Mouse (Mus musculus) bone marrow, adult 2 months (tissue): ENCODE data around the gene Ccdc142. TPM values are rescaled to one million over a fixed set of nuclear protein-coding genes. Genes with fewer than 3 reads are reported as not detected.

ENCODE experiments used
- H3K27ac ChIP-seq: fragments of 200-500 bp; 2 replicates; pipeline ENCODE4 v1.5.1; 2012; ENCODE audit warnings: low read depth, mild to moderate bottlenecking, control low read depth, inconsistent platforms, low read length; ENCODE audit not compliant: control insufficient read depth, poor library complexity, insufficient read depth
- H3K4me1 ChIP-seq: fragments of 200-500 bp; 2 replicates; pipeline ENCODE4 v1.6.1; 2011; ENCODE audit warnings: low read length; ENCODE audit not compliant: control insufficient read depth, insufficient read depth
- H3K4me3 ChIP-seq: fragments of 200-500 bp; replicated peaks from 2 replicates; pipeline ENCODE3; 2011; ENCODE audit warnings: mild to moderate bottlenecking, low read depth, low read length, control low read depth; ENCODE audit not compliant: control insufficient read depth
- CTCF ChIP-seq: fragments of 200-500 bp; IDR thresholded peaks from 2 replicates; pipeline ENCODE4 v1.5.1; 2011; ENCODE audit warnings: low read length, control low read depth; ENCODE audit not compliant: control insufficient read depth, insufficient read depth
- POLR2A ChIP-seq: fragments of 200-500 bp; IDR thresholded peaks from 2 replicates; pipeline ENCODE4 v1.6.1; 2011; ENCODE audit warnings: low read depth, mild to moderate bottlenecking, control low read depth, low read length, borderline replicate concordance; ENCODE audit not compliant: control insufficient read depth
- WGBS: fragments of 180-500 bp; shearing (Covaris S2); methylation state at CpG from one replicate; pipeline ENCODE4 v1.1.7; 2018; 5-methylcytosine and 5-hydroxymethylcytosine counted together
- polyA plus RNA-seq: library from polyadenylated mRNA; stranded (reverse); fragments of >200 nt; gene quantifications from 2 replicates; pipeline ENCODE4 v1.2.4, GENCODE M21; 2011; ENCODE audit warnings: low replicate concordance; ENCODE audit not compliant: missing spikeins, insufficient read depth, insufficient read length

Ccdc142 gene
- polyA plus RNA-seq, 1 experiment, result 2.5 TPM

DNA sequence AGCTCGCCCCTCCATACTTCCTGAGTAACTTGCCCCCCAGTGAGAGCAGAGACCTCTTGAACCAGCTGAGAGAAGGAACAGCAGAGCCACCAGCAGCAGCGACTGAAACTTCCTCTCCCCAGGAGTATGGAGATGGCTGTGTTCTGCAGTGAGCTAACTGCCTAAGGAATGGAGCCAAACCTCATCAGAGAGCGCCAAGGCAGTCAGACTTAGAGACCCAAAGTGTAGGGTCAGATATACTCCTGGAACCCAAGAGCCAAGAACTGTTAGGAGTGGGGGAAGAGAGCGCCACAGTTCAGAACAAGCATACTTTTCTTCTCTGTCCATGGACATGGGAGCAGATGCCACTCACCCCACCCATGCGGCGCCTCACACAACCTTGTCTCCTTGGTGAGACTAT lies 35.0 kb upstream of the Ccdc142 start:
- TF ChIP-seq CTCF (no peak), POLR2A (no peak)
- Histone ChIP-seq H3K4me1 (no peaks in the 10 kb centered on the region), H3K27ac (no peak overlapping the region), H3K4me3 (no peak overlapping the region)
- WGBS, result 32% methylated on average over 6 of the region's 6 CpGs

DNA sequence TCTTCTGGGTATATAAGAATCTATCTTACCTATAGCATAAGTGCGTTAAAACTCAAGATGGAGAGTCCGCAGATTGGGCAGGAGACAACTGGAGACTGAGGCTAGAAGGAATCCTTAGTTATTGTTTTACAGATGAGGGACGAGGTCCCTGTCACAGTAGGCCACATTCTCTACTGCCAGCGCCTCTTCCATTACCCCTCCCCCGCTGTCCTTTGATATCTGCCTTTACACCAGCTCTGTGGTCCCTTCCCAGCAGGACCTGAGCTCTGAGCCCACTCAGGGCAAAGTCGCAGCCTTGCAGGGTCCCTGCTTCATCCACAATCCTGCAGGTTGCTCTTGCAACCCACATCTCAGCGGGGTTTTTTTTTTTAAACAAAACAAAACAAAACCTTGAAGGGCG lies 33.2 kb upstream of the Ccdc142 start:
- no peak for TF ChIP-seq POLR2A
- no peak for TF ChIP-seq CTCF
- Histone ChIP-seq H3K4me1 (no peaks in the 10 kb centered on the region), H3K27ac (no peak overlapping the region), H3K4me3 (no peak overlapping the region)
- WGBS, result 50% methylated on average over 8 of the region's 8 CpGs

DNA sequence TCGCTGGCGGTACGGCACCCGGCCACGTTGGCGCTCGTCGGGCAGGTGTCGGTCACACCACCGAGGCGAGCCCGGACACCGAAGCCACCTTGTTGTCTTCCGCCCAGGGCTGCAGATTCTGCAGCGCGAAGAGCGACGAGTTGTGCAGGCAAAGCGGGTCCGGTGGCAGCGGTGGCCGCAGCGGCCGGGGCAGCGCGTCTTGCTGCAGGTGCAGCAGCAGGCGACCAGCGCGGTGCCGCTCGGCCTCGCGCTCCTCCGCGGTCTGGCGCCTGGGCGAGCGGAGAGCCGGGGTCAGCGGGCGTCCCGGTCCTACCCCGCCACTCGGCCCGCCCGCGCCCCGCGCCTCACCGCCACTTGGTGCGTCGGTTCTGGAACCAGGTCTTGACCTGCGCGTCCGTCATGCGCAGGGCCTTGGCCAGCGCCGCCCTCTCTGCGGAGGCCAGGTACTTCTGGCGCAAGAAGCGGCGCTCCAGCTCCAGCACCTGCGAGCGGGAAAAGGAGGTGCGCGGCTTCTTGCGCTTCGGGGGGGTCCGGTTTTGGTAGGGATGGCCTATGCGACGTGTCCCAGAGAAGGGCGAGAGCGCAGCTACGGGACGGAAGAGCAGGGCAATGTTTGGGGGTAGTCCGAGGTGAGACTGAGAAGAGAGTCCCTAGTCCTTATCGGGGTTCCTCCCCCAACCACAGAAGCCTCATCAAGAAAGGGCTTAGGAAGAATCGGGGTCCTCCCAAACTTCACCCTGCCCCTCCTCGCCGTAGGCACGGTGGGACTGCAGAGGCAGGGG lies 32.5 kb upstream of the Ccdc142 start:
- Histone ChIP-seq H3K4me3 (no peak overlapping the region), H3K4me1 (no peaks in the 10 kb centered on the region), H3K27ac (no peak overlapping the region; the same call in 1 of the 2 replicates)
- 2% methylated on average over 81 of the region's 81 CpGs for WGBS
- TF ChIP-seq CTCF (no peak), POLR2A (no peak)

DNA sequence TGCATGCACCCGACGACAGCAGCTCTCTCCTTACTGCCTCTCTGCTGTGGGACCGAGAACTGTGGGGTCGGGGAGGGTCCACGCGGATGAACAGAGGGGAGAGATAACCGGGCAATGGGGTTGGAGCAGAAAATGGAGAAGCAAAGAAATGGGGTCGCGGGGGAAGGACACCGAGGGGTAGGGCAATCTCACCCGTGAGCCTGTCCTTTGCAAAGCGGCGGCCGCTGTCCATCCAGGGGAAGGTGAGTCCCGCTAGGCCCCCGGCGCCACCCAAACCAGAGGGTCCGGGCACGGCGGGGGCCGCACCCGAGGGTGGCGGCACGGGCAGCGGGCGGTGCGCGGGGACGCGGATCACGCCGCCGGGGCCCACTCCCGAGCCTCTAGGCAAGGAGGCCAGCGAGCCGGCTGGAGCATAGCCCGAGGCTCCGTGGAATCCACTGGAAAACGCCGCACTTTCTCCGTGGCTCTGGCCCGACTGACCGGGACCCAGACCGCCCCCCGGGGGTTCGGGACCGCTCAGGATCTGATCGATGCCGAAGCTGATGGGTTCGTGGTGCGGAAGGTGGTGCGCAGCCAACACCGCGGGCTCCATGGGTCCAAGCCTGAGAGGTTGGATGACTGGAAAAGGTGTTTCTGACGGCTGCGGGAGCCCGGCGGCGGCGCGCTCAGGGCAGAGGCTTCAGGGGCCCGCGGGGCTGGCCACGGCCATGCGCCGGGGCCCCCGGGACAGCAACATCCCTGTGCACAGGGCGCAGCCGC lies 31.7 kb upstream of the Ccdc142 start:
- TF ChIP-seq POLR2A (no peak), CTCF (no peak)
- no peak overlapping the region for H3K4me3 ChIP-seq
- WGBS, result 4% methylated on average over 69 of the region's 69 CpGs
- H3K27ac ChIP-seq, result no peak overlapping the region
- H3K4me1 ChIP-seq, result no peaks in the 10 kb centered on the region

DNA sequence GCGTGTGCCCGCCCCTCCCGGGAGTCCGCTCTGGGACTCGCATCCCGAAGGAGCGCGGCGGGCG lies 31.3 kb upstream of the Ccdc142 start, which contains the start of gene Tlx2:
Gene Tlx2 (minus strand): TSS at position 47 of the 64 bp plus-strand sequence.
- TF ChIP-seq POLR2A (no peak), CTCF (no peak)
- no peak within 1 kb of the TSS for H3K27ac ChIP-seq
- no peak within 1 kb of the TSS for H3K4me3 ChIP-seq
- no peaks in the 10 kb centered on the region for H3K4me1 ChIP-seq
- 1% methylated on average over 10 of the region's 10 CpGs for WGBS

DNA sequence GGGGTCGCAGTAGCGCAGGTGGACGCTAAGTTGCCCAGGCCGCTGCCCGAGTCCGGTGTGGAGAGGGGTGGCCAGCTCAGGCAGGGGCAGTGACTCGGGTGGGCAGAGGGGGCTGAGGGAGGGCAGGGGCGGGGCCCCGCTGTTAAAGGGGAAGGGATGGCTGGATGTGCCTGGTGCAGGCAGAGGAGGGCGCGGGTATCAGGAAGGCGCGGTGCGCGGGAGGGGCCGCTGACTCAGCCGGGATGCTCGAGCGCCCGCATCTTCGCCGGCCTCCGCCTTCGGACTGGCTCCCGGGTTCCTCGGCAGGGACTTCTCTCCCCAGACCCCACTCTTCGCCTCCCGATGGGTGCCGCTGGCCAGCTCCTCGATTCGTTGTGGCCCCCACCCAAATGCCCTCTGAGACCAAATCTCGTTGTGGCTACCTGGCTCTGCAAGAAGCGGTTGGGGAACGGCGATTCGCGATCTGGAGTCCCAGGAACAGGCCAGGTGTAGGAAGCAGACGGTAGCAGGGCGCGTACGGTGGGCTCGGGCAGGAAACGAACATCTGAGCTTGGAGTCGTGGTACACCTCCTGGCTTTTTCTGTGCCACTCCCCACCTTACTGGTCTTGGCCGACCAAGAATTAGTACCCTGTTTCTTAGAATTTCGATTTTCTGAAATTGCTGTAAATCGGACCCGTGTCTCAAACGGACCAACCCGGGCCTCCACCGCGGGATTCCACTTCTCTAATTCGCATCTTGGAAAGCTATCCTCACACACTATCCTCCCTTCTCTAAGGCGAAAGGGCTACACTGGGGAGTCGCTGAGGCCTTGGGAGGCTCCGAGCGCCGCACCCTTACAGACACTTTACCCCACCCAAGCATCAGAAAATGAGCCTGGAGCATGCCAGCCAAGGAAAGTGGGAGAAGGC lies 30.8 kb upstream of the Ccdc142 start:
- no peaks in the 10 kb centered on the region for H3K4me1 ChIP-seq
- 3% methylated on average over 58 of the region's 58 CpGs for WGBS
- no peak overlapping the region for H3K4me3 ChIP-seq
- H3K27ac ChIP-seq, result no peak overlapping the region
- TF ChIP-seq POLR2A, result no peak
- TF ChIP-seq CTCF, result no peak

DNA sequence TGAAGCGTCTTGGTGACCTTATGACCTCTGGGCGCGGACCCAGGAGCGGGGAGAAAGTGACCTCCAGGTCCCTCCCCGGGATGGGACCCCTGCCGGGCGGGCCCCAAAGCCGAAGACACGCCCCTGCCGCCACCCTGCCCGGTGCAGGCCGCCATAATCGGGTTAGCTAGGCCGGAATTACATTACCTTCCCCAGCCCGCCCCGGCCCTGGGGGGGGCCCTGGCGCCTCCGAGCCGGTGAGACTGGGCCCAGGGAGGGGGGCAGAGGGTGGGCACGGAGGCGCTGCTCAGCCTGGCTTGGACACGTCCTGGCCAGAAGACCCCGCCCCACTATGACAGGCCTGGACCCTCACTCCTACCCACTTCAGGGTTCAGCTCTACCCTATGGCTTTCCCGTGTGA lies 30.2 kb upstream of the Ccdc142 start:
- WGBS, result 4% methylated on average over 24 of the region's 24 CpGs
- H3K4me1 ChIP-seq, result no peaks in the 10 kb centered on the region
- no peak overlapping the region; the same call in 1 of the 2 replicates for H3K27ac ChIP-seq
- H3K4me3 ChIP-seq, result no peak overlapping the region
- no peak for TF ChIP-seq POLR2A
- no peak for TF ChIP-seq CTCF

DNA sequence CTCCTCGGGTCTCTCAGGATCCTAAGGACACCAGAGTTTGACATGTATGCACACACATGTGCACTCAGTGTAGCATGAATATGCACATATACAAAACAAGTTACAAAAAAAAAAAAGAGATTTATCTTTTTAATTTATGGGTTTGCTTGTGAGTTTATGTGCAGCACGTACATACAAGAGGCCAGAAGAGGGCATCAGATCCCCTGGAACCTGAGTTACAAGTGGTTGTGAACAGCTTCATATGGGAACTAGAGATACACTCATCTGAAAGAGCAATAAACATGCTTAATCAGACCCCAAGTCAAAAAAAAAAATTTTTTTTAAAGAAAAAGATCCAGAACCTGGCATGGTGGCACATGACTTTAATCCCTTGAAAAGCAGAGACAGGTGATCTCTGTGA lies 26.4 kb upstream of the Ccdc142 start:
- Histone ChIP-seq H3K4me3 (no peak overlapping the region), H3K4me1 (peaks cover 1% of the 10 kb centered on the region), H3K27ac (no peak overlapping the region)
- 18% methylated on average over 2 of the region's 2 CpGs for WGBS
- TF ChIP-seq CTCF, result no peak
- no peak for TF ChIP-seq POLR2A
